Mouse (Mus musculus) brain, embryonic 14.5 days (tissue): ENCODE results near the gene Tom1l1. TPM values are rescaled to one million over a fixed set of nuclear protein-coding genes. Genes with fewer than 3 reads are reported as not detected.
"Not testable (repeated sequence)": the region's sequence is repeated elsewhere in the genome, so short reads cannot be mapped to it uniquely, and the experiment has no call there.

Source experiments
- DNase-seq: peaks from one replicate; pipeline ENCODE4 v3.0.0-alpha.2; 2011; ENCODE audit warnings: low read depth
- CTCF ChIP-seq: fragments of 200-500 bp; IDR thresholded peaks from 2 replicates; pipeline ENCODE4 v1.5.1; 2012; ENCODE audit warnings: inconsistent platforms, mild to moderate bottlenecking, moderate library complexity, borderline replicate concordance; ENCODE audit not compliant: insufficient read depth, insufficient read length; ENCODE audit errors: extremely low read depth
- POLR2A ChIP-seq: fragments of 200-500 bp; IDR thresholded peaks from 2 replicates; pipeline ENCODE4 v1.6.1; 2012; ENCODE audit warnings: mild to moderate bottlenecking, inconsistent platforms, borderline replicate concordance; ENCODE audit not compliant: poor library complexity, insufficient read depth, insufficient read length, severe bottlenecking; ENCODE audit errors: extremely low read depth
- polyA plus RNA-seq: library from polyadenylated mRNA; depleted of rRNA; stranded (reverse); fragments of >200 nt; gene quantifications from 2 replicates; pipeline ENCODE4 v1.2.3, GENCODE M21; 2012; rRNA removed

Tom1l1 gene
- 6.1 and 14.0 TPM in 2 replicates for polyA plus RNA-seq

DNA sequence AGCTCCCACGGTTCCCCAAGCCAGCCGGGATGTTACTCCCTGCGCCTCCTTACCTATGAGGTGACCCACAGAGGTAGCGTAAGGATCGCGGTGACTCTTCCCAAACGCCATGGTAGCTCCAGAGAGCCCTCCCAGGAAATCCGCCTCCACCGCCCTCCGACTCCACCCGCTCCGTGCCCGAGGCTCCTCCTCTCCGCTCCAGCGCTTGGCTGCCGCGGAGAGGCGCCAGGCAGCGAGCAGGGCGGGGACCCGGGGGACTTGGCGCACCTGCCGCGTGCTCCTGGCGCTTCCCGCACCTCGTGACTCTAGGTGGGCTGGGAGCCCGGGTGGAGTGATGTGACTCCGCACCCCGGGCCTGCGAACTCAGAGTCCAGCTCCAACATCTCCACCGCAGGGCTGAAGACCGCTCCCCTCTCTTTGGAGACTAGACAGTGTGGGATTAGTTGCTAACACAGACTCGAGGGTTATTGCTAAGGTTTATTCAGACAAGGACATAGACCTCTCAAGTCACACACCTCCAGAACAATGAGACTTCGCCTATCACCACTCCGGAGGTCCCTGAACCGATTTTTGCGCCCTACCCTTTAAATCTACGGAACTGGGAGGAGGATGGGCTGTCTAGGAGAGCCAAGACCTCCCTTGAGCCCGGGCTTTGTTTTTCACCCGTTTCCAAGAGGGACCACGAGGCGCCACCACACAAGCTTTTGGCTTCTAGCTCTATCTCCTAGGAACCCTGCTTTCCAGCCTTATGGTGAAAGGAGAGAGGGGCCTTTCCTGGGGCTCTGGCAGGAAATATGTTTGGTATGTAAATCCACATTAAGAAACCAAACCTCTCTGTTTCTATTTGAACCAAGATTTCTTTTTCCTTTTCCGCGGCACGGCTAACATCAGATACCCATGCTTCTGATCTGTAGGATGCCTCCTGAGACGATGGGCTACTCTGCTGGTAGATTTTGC is at the start of gene Tom1l1:
Tom1l1 (minus strand) TSS at position 907 of the 957 bp plus-strand sequence.
- DNase-seq = peak; percentile 87

DNA sequence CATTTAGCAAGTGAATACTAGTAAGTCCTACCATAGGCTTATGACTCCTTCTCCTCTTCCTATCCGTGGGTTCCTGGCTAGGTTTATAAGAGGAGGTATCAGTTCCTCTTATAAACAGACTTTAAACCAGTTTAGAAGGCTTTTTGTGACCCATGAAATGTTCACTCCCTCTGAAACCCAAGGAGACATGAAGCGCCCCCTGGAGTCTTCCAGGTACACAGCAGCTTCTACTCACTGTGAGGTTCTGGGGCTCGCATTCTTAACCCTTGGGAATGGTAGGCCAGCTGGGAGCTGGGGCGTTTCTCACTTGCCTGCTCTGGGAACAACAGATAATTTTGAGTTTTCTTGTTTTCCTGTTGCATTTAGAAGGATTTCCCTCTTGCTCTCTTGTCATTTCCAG is 45.4 kb upstream of the Tom1l1 start:
- no peak for TF ChIP-seq POLR2A
- no peak for TF ChIP-seq CTCF
- DNase-seq = no peak

More for the DNA sequence above, at the start of gene Tom1l1:
- TF ChIP-seq CTCF (no peak), POLR2A (0 out of 2 replicates have a peak, but pooled peaks have one; percentile 57)

DNA sequence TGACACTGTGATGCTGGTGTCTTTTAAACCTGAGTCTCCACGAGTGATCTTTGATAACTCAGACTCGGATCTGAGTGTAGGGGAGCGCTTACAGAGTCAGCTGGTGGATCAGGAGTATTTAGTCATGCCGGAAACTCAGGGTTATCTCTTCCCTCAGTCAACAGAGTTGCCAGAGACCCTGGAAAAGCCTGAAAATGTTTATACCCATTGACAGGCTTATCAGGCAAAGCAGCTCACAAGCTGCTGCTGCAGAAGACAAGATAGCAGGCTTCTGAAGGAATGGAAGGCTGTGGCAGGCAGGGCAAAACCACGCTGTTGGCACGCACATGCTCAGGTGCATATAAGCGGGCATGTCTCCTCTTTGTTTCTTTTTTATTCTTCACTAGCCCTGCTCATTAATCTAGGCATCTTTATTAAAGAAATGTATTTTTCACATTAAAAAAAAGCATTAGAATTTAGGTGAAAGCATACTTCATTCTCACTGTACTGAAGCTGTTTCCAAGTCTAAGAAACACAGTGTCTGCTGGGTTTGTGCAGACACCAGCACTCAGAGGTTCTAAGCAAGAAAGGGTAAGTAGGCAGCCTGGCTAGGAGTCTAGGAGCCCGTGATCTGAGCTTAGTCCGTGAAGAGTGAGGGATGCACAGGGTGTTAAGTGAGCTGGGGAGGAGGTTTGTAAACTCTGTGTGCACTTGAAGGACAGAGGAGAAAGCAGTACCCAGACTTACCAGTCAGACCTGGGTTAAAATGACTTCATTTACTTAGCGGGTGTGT is 39.4 kb upstream of the Tom1l1 start:
- TF ChIP-seq CTCF (no peak), POLR2A (no peak)

DNA sequence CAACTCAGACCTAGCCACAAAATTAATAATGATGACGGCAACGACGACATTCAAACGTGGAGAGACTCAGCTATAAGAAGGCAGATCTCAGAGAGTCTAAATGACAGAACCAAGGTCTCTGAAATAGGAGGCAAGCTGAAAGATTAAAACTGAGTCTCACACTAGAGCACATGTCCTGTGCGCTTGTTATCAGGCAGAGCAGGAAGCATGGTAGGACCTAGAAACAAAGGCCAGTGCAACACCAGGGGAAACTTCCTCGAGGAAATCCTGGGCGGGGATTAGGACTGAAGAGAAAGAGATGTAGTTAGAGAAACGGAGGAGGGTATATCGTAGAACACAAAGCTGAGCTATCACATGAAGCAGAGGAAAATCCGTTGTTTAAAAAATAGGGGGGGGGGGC is 38.6 kb upstream of the Tom1l1 start:
- TF ChIP-seq CTCF (no peak), POLR2A (no peak)
- DNase-seq = no peak

More for the DNA sequence above, 39.4 kb upstream of the Tom1l1 start:
- DNase-seq = no peak

DNA sequence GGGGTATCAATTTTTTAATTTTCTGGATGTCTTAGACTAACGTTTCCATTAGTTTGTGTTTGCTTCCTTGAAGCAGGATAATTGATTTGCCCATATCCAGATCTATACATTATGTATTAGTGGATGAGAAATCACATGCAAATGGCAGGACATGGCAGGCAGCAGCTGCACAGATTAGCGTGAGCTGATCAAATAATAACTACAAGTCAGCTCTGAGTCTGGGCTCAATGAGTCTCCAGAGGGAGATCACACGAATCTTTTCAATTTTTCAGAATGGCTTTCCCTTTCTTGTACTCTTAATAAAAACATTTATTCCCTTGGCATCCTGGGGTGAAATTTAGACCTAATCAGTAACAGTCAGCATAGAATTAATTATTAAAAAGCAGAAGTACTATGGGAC is 34.1 kb upstream of the Tom1l1 start:
- peak; percentile 76 for DNase-seq

DNA sequence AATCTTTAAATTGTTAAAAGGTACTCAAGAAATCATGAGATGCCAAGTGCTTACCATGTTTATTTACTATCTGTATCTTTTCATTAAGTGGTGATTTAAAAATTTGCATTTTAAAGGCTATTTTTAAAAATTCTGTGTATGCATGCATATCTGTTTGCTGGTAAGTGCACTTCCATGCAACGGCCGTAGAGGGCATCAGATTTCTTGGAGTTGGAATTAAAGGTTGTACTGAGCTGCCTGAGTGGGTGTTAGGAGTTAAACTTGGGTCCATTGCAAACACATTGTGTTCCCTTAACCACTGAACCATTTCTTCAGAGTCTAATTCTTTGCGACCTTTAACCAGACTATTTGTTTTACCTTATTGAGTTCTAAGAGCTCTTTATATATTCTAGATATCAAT is 29.6 kb upstream of the Tom1l1 start:
- TF ChIP-seq CTCF (no peak), POLR2A (no peak)
- no peak for DNase-seq

More for the DNA sequence above, 34.1 kb upstream of the Tom1l1 start:
- TF ChIP-seq POLR2A = no peak
- TF ChIP-seq CTCF = no peak

DNA sequence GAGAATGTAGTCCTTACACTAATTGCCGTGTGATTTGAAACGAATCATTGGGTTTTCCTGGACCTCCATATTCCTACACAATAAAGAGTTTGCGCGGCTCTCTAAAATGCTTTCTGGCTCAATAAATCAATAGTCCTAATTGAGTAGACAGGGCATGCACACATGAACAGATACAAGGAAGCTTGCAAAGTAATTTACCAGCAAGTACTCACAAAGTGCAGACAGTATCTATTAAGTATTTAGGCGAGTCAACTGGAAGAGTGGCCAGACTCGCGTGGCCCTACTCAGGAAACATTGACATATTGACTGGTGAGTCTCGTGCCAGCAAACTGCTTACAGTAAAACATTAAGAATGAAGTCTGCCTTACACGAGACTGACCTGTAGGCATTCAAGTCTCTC is 23.4 kb upstream of the Tom1l1 start:
- TF ChIP-seq CTCF = no peak
- TF ChIP-seq POLR2A = no peak
- peak; percentile 29 for DNase-seq

DNA sequence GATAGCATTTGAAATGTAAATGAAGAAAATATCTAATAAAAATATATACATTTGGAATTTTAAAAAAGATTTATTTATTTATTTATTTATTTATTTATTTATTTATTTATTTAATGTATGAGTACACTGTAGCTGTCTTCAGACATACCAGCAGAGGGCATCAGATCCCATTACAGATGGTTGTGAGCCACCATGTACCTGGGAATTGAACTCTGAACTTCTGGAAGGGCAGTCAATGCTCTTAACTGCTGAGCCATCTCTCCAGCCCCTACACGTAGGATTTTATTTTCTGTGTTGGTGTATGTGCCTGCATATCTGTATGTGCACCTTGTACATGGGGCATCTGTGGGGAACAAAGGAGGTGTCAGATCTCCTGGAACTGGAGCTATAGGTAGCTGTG is 19.0 kb upstream of the Tom1l1 start:
- not testable (repeated sequence) for DNase-seq

DNA sequence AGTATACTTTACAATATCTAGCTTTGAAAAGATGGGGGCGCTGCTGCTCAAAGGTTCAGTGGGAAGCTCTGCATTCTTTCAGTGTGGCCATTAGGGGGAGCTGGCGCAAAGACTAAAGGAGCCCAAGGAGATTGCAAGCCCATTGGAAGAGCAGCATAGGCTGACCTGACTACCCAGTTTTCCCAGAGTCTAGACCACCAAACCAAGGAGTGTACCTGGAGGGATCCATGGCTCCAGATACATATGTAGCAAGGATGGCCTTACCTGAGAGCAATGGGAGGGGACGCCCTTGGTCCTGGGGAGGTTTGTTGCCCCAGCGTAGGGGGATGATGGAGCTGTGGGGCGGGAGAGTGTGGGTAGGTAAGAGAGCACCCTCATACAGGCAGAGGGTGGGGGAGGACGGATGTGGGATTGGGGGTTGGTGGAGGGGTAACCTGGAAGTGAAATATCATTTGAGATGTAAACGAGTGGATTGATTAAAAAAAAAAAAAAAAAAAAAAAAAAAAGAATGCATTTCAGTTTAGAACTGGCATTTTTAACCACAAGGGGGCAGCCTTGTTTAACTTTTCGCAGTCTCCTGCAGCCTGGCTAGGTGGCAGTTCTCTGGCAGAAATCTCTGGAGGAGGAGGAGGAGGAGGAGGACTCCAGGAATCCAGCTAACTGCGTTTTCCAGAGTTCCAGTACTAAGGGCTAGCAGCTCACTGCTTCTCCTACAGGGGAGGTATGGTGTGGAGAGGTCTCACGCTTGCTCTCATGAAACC is 9.5 kb upstream of the Tom1l1 start:
- DNase-seq = peak; percentile 94
- TF ChIP-seq CTCF = peak; percentile 84
- TF ChIP-seq POLR2A = no peak

DNA sequence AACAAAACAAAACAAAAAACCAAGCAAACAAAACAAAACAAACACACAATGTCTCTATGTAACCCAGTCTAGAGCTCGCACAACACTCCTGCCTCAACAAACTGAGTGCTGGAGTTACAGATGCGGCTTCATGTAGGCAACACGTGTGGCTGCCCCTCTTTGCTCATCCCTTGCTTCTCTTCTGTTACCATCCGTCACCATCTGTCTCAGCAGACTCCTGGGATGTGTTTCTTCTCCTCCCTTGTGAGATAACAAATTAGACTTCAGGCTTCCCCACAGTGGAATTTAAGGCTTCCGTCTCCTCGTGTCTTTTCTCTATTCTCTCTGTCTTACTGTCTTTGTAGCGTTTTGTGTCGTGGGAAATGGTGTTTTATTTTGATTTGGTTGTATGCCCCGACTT is 7.6 kb upstream of the Tom1l1 start:
- no peak for DNase-seq
- TF ChIP-seq CTCF (no peak), POLR2A (no peak)

DNA sequence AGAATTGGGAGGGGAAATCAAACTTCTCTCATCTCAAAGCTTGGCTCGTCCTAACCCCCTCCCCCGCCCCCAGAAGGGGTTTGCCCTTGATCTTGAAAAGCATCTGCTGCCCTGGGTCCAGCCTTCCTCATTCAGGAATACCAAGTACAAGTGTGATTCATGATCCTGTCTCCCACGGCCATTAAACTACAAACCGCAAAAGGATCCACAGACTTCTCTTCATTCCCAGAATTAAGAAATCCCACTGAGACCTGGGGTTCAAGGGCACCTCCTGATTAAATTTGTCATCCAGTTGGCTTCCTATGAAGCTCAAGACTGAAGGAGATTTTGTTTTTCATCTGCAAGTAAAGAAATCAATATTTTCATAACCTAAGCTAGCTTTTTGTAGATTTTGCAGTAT is 6.0 kb upstream of the Tom1l1 start:
- DNase-seq = no peak
- TF ChIP-seq CTCF = no peak
- TF ChIP-seq POLR2A = no peak

DNA sequence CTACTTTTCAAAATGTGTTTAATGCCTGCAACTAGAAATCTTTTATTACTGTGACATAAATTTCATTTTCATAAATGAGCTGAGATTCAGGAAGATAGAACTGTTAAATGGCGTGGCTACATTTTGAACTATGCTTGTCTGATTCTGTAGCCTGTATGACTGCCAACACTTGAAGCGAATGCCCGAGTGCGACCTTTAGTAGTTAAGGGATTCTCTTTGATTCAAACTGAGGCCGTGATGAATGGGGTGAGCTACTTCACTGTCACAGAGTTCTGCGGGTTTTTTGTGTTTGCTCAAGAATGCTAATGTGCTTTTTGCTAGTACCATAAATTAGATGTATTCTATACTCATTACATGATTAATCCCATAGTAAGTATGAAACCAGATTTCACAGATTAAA is 2.2 kb upstream of the Tom1l1 start:
- TF ChIP-seq POLR2A = no peak
- no peak for TF ChIP-seq CTCF
- DNase-seq = peak; percentile 55
